Mouse (Mus musculus): Measurements from ENCODE around the gene Otop3. TPM values are rescaled to one million over a fixed set of nuclear protein-coding genes. Genes with fewer than 3 reads are reported as not detected.
"Not testable (repeated sequence)": the region's sequence is repeated elsewhere in the genome, so short reads cannot be mapped to it uniquely, and the experiment has no call there.

Gene Otop3
- total and polyA plus RNA-seq, 3 experiments: 0.07 TPM; not detected in 2

GRCm38 (mm10) chr11:115366039-115366705 lies 31.6 kb downstream of the Otop3 start:
- no peak for DNase-seq

GRCm38 (mm10) chr11:115366706-115367394 lies 32.3 kb downstream of the Otop3 start:
- peak; percentile 46 for DNase-seq

DNA sequence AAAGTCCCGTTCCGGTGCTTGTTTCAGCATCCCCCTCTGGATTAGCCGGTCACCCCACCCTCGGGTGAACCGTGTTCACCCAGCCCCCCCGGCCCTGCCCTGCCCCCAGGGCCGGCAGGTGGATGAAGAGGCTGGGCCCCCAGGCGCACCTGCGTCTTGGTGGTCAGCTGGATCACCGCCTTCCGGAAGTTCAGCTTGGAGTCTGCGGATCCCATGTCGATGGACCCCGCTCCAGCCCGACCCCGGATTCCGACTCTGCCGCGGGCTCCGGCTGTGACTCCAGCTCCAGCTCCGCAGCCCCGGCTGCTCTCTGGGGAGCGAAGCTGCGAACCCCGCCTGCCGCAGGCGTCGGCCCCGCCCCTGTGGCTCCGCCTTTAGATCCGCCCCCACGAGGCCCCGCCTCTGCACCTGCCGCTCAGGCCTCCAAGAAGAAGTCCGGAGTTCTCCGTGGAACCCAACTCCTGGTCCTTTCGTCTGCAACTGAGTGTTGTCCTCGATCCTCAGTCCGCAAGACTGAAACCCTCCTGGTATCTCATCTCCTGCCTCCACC lies 32.9 kb downstream of the Otop3 start, which contains the start of gene Hid1:
Hid1 (minus strand) TSS at position 362 of the 550 bp plus-strand sequence.
- DNase-seq: peak; percentile 94

DNA sequence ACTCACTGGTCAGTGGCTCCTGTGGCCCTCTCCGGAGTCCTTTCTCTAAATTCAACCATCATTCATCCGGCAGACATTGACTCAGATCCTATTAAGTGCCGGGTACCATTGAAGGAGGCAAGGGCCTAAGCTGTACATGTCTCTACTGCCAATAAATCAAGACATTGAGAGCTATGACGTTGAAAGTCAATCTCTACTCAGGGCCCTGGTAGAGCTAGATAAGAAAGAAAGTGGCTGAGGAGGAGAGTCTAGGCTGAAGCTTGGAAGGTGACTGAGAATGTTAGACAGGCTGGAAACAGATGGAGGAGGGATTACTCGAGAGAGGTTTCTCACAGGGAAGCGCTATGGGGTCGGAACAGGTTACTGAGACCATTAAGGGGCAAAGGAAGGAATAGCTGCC lies 35.8 kb downstream of the Otop3 start:
- DNase-seq: no peak

- DNase-seq: no peak
Measured at GRCm38 (mm10) chr11:115371354-115371753, 36.8 kb downstream of the Otop3 start.

DNA sequence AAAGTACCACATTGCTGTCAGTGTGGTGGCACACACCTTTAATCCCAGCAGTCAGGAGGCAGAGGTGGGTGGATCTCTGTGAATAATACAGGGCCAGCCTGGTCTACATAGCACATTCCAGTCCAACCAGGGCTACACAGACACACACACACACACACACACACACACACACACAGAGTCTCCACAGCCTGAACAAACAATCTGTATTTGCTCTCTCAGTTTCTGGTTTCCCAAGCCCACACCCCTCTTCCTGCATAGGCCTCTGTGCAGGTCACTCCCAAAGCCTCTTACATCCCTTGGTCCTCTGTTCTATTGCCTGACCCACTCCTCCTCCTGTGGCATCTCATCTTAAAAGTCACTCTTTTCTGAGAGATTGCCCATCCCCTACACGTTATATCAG lies 37.5 kb downstream of the Otop3 start:
- DNase-seq: no peak

- DNase-seq: no peak
Measured at GRCm38 (mm10) chr11:115372737-115373136, 38.2 kb downstream of the Otop3 start.

DNA sequence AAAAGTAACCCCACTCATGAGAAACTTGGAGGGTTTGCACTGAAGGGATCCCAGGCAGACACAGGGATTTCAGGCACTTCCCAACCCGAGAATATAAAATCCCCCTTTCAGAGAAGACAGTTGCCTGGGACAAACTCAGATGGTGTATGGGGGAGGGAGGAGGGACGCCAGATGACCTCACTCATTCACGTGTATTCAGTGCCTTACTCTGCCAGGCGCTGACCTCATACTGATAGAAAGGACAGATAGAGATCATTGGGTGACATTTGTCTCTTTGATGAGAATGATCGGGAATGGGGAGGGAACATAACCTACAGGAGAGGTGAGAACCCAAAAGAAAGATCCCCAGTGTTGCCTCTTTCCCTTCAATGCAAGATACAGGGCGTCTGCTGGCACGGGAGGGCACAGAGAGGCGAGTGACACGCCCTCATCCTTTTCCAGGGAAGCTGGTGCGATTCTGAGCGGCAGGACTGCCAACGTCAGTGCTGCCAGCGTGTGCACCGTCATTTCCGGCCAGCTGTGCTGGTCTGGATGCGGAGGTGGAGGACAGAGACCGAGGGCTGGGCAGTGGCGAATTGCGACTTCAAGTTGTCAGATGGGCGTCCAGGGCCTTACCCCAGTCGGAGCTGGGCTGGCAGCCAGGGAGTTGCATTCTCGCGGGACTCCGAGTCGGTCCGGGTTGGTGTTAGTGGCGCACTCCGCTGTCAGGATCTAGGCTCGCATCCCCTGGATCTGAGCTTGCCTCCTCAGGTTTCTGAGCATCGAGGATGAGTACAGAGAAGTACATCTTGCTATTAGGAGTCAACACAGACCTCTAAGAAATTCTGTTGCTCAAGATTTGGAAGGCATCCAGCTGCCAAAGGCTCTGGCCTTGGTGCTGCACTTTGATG lies 39.5 kb downstream of the Otop3 start:
- peak; percentile 88 for DNase-seq

DNA sequence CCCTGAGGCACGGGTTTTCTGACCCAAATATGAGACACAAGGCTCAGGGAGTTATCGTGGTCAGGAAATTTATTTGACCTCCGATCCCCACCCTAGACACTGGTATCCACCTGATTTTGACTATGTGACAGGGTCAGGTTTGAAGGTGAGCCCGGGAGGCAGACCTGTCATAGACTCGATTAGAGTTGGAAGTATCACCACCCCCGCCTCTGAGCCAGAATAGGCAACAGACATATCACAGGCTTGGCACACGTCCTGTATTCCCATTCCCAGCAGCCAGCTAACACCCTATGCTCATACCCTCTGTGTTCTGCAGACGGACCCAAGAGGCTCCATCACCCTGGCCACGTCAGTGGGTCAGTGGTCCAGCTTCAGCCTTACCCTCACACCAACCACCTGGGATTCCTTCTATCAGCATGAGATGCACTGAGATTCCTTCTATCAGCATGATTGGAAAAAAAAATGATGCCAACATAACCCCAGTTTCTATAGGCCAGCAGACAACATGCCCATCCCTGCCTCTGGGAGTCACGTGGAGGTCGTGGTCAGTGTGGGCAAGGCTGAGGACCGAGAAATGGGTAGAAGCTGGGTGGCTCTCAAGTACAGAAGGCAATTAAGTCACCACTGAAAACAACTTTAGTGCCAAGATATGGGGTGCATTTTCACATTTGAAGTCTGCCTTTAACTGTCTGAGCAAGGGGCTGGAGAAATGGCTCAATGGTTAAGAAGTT lies 40.3 kb downstream of the Otop3 start:
- no peak for DNase-seq

- peak; percentile 41 for DNase-seq
Measured at GRCm38 (mm10) chr11:115376722-115377121, 42.2 kb downstream of the Otop3 start.

GRCm38 (mm10) chr11:115377254-115377653 lies 42.7 kb downstream of the Otop3 start:
- no peak for DNase-seq

DNA sequence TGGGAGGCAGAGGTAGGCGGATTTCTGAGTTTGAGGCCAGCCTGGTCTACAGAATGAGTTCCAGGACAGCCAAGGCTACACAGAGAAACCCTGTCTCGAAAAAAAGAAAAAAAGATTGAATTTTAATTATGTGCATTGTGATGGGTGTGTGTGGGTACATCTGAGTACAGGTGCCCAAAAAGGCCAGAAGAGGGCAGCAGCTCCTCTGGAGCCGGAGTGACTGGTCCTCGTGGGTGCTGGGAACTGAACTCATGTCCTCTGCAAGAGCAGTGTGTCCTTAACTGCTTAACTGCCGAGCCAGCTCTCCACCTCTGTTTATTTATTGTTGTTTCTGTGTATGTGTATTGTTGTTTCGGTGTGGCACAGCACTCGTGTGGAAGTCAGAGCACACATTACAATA lies 43.3 kb downstream of the Otop3 start:
- no peak for DNase-seq

DNA sequence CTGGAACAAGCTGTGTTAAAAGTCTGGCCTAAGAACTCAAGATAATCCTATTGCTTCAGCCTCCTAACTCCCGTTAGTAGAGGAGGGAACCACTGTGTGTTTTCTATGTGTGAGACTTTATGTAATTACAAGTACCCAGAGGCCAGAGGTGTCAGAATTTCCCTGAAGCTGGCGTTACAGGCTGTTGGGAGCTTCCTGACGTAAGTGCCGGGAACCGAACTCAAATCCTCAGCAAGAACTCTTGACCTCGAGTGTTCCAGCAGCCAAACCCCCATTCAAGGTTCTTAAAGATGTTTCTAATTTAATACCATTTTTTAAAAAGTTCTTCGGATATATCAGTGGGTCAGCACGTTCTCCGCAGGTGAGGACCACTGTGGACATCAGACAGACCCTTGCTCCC lies 46.7 kb downstream of the Otop3 start:
- no peak for DNase-seq

- peak; percentile 97 for DNase-seq
Measured at GRCm38 (mm10) chr11:115381743-115382539, 47.4 kb downstream of the Otop3 start, which contains the start of gene Cdr2l. Cdr2l (plus strand) TSS chr11:115381916.

DNA sequence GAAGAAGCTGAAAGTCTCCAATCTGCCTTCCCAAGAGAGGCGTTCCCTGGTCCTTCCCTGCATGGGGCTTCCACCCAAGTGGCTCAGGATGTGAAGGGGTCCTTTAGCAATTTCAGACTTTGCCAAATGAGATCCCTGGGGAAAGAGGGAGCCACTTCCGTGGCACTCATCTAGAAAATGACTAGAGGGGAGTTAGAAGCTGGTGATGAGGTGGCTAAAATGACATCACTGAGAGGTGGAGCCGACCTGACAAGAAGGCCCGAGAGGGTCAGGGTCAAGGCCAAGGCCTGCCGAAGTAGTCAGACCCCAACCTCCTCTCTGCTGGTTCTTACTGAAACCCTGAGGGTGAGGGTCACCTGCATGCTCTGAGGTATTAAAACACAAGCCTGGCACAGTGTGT lies 48.4 kb downstream of the Otop3 start:
- peak; percentile 81 for DNase-seq

DNA sequence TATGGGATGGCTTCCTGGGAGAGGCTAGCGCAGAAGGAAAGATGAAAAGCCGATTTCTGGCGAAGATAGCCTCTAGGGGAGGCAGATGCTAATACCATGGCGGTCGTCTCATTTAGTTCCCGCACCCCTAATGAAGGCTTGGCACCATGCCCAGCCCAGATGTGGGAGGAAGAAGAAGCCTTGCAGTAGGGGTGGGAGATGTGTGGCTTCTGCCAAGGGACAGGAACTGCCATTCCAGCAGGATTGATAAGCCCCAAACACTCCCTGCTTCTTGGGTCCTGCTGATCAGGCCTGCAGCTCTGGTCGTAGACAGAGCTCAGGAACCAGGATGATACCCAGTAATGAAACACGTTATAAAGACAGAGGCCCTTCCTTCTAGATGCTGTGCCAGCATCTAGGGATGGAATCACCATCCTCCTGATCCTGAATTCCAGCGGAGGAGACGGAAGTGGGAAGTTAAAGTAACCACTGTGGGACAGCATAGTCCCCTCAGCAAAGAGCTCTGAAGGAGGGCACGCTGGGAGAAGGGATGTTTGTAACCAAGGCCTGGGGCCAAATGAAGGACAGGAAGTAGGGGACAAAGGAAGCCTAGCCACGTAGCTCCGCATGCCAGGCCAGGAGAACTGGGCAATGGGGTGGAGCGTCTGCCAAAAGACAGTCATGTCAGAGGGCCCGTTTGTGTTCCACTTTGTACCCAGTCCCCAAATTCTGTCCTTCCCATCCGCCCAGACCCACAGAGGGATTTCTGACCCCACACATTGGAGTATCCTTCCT lies 49.4 kb downstream of the Otop3 start:
- DNase-seq: peak; percentile 50

DNA sequence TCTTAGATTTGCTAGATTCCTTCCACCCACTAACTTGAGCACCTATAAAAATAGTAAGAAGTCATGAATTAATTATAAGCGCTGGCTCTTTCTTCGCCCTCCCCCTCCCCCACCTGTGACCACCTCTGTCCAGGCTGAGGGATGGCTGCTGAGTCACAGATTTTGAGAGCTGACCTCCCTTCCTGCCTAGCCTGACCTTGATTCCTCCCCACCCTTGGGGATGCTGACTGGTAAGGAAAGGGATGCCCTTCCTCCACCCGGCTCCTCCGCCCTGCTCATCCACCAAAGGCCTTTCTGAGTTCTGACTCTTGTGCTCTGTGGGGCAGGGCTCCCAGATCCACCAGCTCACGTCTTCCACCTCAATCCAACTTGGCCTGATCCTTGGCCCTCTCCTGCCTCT lies 50.1 kb downstream of the Otop3 start:
- DNase-seq: peak; percentile 91

DNA sequence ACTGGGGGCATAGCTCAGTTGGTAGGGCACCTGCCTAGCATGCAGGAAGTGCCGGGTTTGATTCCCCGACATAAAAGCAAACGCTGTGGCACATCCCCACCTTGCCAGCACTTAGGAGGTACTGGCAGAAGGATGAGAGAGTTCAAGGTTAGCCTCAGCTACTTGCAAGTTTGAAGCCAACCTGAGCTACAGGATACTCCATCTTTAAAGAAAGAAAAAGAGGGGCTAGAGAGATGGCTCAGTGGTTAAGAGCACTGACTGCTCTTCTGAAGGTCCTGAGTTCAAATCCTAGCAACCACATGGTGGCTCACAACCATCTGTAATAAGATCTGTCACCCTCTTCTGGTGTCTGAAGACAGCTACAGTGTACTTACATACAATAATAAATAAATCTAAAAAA lies 52.3 kb downstream of the Otop3 start:
- not testable (repeated sequence) for DNase-seq

- no peak for DNase-seq
Measured at GRCm38 (mm10) chr11:115391358-115391757, 56.8 kb downstream of the Otop3 start.

Data from adrenal gland, adult 2 months (tissue).